Mouse (Mus musculus): ENCODE results near the gene Mrgpra1. TPM values are rescaled to one million over a fixed set of nuclear protein-coding genes. Genes with fewer than 3 reads are reported as not detected.
"Not testable (repeated sequence)": the region's sequence is repeated elsewhere in the genome, so short reads cannot be mapped to it uniquely, and the experiment has no call there.

The Mrgpra1 gene
- total and polyA plus RNA-seq, 3 experiments: not detected

DNA sequence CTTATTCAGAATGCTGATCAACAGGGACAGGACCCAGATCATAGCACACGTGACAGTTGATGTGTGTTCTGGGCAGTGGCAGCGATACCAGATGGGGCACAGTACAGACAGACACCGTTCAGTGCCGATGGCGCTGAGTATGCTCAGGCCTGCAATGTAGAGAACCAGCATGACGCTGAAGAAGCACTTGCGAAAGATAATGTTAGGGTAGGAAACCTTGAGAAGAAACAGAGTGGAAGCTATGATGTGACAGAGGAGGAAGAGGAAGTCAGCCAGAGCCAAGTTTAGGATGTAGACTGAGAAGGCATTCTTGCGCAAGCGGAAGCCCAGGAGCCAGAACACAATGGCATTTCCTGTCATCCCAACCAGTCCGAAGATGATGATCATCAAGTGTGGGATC is 44.2 kb downstream of the Mrgpra1 start:
- no peak overlapping the region for H3K4me2 ChIP-seq (ENCODE audit: insufficient read depth, low read depth, poor library complexity, severe bottlenecking)
- dilution Hi-C loops (cut with MboI; ENCODE audit: extremely low pct_ligation_motif_present, extremely low pct_unique_long_range_greater_than_20kb, low sequenced_read_pairs): no loop called here
- peaks cover 9% of the 10 kb centered on the region for H3K27me3 ChIP-seq (replicated peaks)
- no peaks in the 10 kb centered on the region for H3K4me1 ChIP-seq (ENCODE audit: control insufficient read depth in 1 of 2, insufficient read depth in 2 of 2)
- no peaks in the 10 kb centered on the region for H3K9me3 ChIP-seq (replicated peaks; ENCODE audit: low read length)
- no peaks in the 10 kb centered on the region for H3K36me3 ChIP-seq (replicated peaks in 1 of 2; ENCODE audit: control insufficient read depth in 1 of 2, insufficient read depth in 1 of 2, low read length in 1 of 2)
- no peak overlapping the region for H3K9ac ChIP-seq (ENCODE audit: insufficient read depth, low read depth)
- DNase-seq (ENCODE audit: extremely low read depth): no peak
- H3K27ac ChIP-seq (ENCODE audit: insufficient read depth, low read depth): no peak overlapping the region
- H3K79me2 ChIP-seq (replicated peaks; ENCODE audit: control insufficient read depth, extremely low read depth, insufficient read depth, poor library complexity, severe bottlenecking): no peaks in the 10 kb centered on the region
- in situ Hi-C loops (cut with MboI; ENCODE audit: low pct_ligation_motif_present, low pct_unique_long_range_greater_than_20kb, low sequenced_read_pairs): loop anchor here (10.0 kb wide), 1 partner anchor 385 kb away; no protein-coding TSS in a partner anchor
- no peak overlapping the region for H3K4me3 ChIP-seq (replicated peaks in 1 of 3; ENCODE audit: low read depth in 2 of 3, low read length in 2 of 3, poor library complexity in 1 of 3)
- no peak for TF ChIP-seq USF2 (conservative IDR thresholded peaks at IDR 0.05; ENCODE audit: low read depth, low read length)
- TF ChIP-seq MAFK (IDR thresholded peaks at IDR 0.05; ENCODE audit: insufficient replicate concordance, low read length): no peak
- TF ChIP-seq MXI1 (IDR thresholded peaks at IDR 0.05; ENCODE audit: low read depth, low read length): no peak
- no peak for TF ChIP-seq MYC (IDR thresholded peaks at IDR 0.05; ENCODE audit: low read depth, low read length)
- no peak for TF ChIP-seq ETS1 (conservative IDR thresholded peaks at IDR 0.05; ENCODE audit: low read depth, low read length)
- no peak for TF ChIP-seq EP300 (IDR thresholded peaks at IDR 0.05; ENCODE audit: low read length)
- no peak for TF ChIP-seq HCFC1 (IDR thresholded peaks at IDR 0.05; ENCODE audit: low read depth, low read length)
- no peak for TF ChIP-seq ZNF384 (IDR thresholded peaks at IDR 0.05; ENCODE audit: low read depth, low read length)
- TF ChIP-seq JUN (IDR thresholded peaks at IDR 0.05; ENCODE audit: insufficient read depth, low read depth, low read length): no peak
- no peak for TF ChIP-seq NRF1 (IDR thresholded peaks at IDR 0.05; ENCODE audit: low read depth, low read length)
- no peak for TF ChIP-seq RCOR1 (conservative IDR thresholded peaks at IDR 0.05; ENCODE audit: low read depth, low read length)
- TF ChIP-seq IRF4 (IDR thresholded peaks at IDR 0.05; ENCODE audit: low read depth, low read length): no peak
- TF ChIP-seq CHD1 (IDR thresholded peaks at IDR 0.05; ENCODE audit: low read depth, low read length): no peak
- TF ChIP-seq MEF2A (IDR thresholded peaks at IDR 0.05; ENCODE audit: borderline replicate concordance, low read depth, low read length): no peak
- TF ChIP-seq KAT2A (IDR thresholded peaks at IDR 0.05; ENCODE audit: insufficient replicate concordance, low read length): no peak
- TF ChIP-seq ELF1 (IDR thresholded peaks at IDR 0.05; ENCODE audit: low read depth, low read length): no peak
- TF ChIP-seq POLR2AphosphoS2 (IDR thresholded peaks at IDR 0.05; ENCODE audit: low read depth, low read length): no peak
- no peak for TF ChIP-seq MAX (IDR thresholded peaks at IDR 0.05; ENCODE audit: low read length)

- H3K9ac ChIP-seq (ENCODE audit: insufficient read depth, low read depth); H3K27ac ChIP-seq (ENCODE audit: insufficient read depth, low read depth); H3K27me3 ChIP-seq (replicated peaks); in situ Hi-C loops (cut with MboI; ENCODE audit: low pct_ligation_motif_present, low pct_unique_long_range_greater_than_20kb, low sequenced_read_pairs); dilution Hi-C loops (cut with MboI; ENCODE audit: extremely low pct_ligation_motif_present, extremely low pct_unique_long_range_greater_than_20kb, low sequenced_read_pairs); H3K4me3 ChIP-seq (replicated peaks in 1 of 3; ENCODE audit: low read depth in 2 of 3, low read length in 2 of 3, poor library complexity in 1 of 3); H3K36me3 ChIP-seq (replicated peaks in 1 of 2; ENCODE audit: control insufficient read depth in 1 of 2, insufficient read depth in 1 of 2, low read length in 1 of 2); H3K79me2 ChIP-seq (replicated peaks; ENCODE audit: control insufficient read depth, extremely low read depth, insufficient read depth, poor library complexity, severe bottlenecking); H3K9me3 ChIP-seq (replicated peaks; ENCODE audit: low read length); DNase-seq (ENCODE audit: extremely low read depth); H3K4me1 ChIP-seq (ENCODE audit: control insufficient read depth in 1 of 2, insufficient read depth in 2 of 2); H3K4me2 ChIP-seq (ENCODE audit: insufficient read depth, low read depth, poor library complexity, severe bottlenecking): not testable (repeated sequence)
Measured at GRCm38 (mm10) chr7:47304661-47305060, 49.4 kb downstream of the Mrgpra1 start.

DNA sequence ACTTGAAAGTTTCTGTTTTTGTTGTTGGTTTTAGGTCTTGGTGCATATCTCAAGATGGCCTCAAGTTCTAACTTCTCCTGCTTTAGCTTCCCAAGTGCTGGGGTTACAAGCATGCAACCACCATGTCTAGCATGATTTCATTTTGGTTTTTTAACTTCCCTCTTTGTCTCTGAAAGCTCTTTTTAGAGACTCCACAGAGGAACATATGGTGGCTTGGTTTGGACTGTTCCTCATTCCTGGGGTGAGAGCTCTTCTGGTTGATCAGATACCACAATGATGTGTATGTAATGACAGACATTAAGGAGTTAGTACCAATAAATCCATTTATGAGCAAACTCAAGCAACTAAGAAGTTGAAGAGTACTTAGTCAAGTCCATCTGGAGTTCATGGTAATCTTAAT is 54.4 kb downstream of the Mrgpra1 start:
- H3K36me3 ChIP-seq (replicated peaks in 1 of 2; ENCODE audit: control insufficient read depth in 1 of 2, insufficient read depth in 1 of 2, low read length in 1 of 2); dilution Hi-C loops (cut with MboI; ENCODE audit: extremely low pct_ligation_motif_present, extremely low pct_unique_long_range_greater_than_20kb, low sequenced_read_pairs); DNase-seq (ENCODE audit: extremely low read depth); H3K9me3 ChIP-seq (replicated peaks; ENCODE audit: low read length); H3K4me1 ChIP-seq (ENCODE audit: control insufficient read depth in 1 of 2, insufficient read depth in 2 of 2); H3K9ac ChIP-seq (ENCODE audit: insufficient read depth, low read depth); H3K27ac ChIP-seq (ENCODE audit: insufficient read depth, low read depth); H3K4me2 ChIP-seq (ENCODE audit: insufficient read depth, low read depth, poor library complexity, severe bottlenecking); in situ Hi-C loops (cut with MboI; ENCODE audit: low pct_ligation_motif_present, low pct_unique_long_range_greater_than_20kb, low sequenced_read_pairs); H3K79me2 ChIP-seq (replicated peaks; ENCODE audit: control insufficient read depth, extremely low read depth, insufficient read depth, poor library complexity, severe bottlenecking); H3K27me3 ChIP-seq (replicated peaks); H3K4me3 ChIP-seq (replicated peaks in 1 of 3; ENCODE audit: low read depth in 2 of 3, low read length in 2 of 3, poor library complexity in 1 of 3): not testable (repeated sequence)

Measured in CH12.LX (cell line).